Mouse (Mus musculus) olfactory bulb, adult 2 months (tissue): ENCODE measurements around the gene Kmt5c. TPM values are rescaled to one million over a fixed set of nuclear protein-coding genes. Genes with fewer than 3 reads are reported as not detected.

Source experiments
- H3K27ac ChIP-seq: fragments of 200-500 bp; 2 replicates; pipeline ENCODE4 v1.5.1; 2012; ENCODE audit warnings: low read depth, low read length; ENCODE audit not compliant: insufficient read depth
- H3K4me1 ChIP-seq: fragments of 200-500 bp; 2 replicates; pipeline ENCODE4 v1.6.1; 2012; ENCODE audit warnings: low read length; ENCODE audit not compliant: control insufficient read depth, insufficient read depth
- H3K4me3 ChIP-seq: fragments of 200-500 bp; 2 replicates; pipeline ENCODE4 v1.5.1; 2012; ENCODE audit warnings: mild to moderate bottlenecking, low read depth, low read length, moderate library complexity; ENCODE audit not compliant: insufficient read depth
- CTCF ChIP-seq: fragments of 200-500 bp; IDR thresholded peaks from 2 replicates; pipeline ENCODE4 v1.5.1; 2012; ENCODE audit warnings: low read depth, mild to moderate bottlenecking, low read length, moderate library complexity; ENCODE audit not compliant: insufficient read depth
- POLR2A ChIP-seq: fragments of 200-500 bp; IDR thresholded peaks from 2 replicates; pipeline ENCODE4 v1.6.1; 2012; ENCODE audit warnings: mild to moderate bottlenecking, low read depth, low read length, moderate library complexity; ENCODE audit not compliant: insufficient read depth
- WGBS: fragments of 180-500 bp; shearing (Covaris S2); methylation state at CpG from one replicate; pipeline ENCODE4 v1.1.7; 2018; 5-methylcytosine and 5-hydroxymethylcytosine counted together
- polyA plus RNA-seq: library from polyadenylated mRNA; stranded (reverse); fragments of >200 nt; gene quantifications from 2 replicates; pipeline ENCODE4 v1.2.4, GENCODE M21; 2012; ENCODE audit warnings: low replicate concordance; ENCODE audit not compliant: missing spikeins, insufficient read depth, insufficient read length

The Kmt5c gene
- polyA plus RNA-seq, result not detected in 2 replicates

GRCm38 (mm10) chr7:4739544-4740275 lies at the start of gene Kmt5c:
Gene Kmt5c (plus strand): TSS chr7:4740115.
- WGBS, result 0% methylated on average over 38 of the region's 44 CpGs
- H3K27ac ChIP-seq, result peak within 1 kb of the TSS; percentile 95
- peaks cover 26% of the 10 kb centered on the region for H3K4me1 ChIP-seq
- TF ChIP-seq CTCF (no peak), POLR2A (peak; percentile 81)
- peak within 1 kb of the TSS; percentile 82 for H3K4me3 ChIP-seq

GRCm38 (mm10) chr7:4690387-4690786 lies 49.5 kb upstream of the Kmt5c start, which contains the start of gene Brsk1:
Gene Brsk1 (plus strand): TSS chr7:4690604.
- no peak for TF ChIP-seq CTCF
- no peak for TF ChIP-seq POLR2A
- H3K4me1 ChIP-seq, result peaks cover 9% of the 10 kb centered on the region; the same call in 1 of the 2 replicates
- peak within 1 kb of the TSS; percentile 71 for H3K4me3 ChIP-seq
- H3K27ac ChIP-seq, result peak within 1 kb of the TSS; percentile 82; the same call in 1 of the 2 replicates
- 0% methylated on average over 7 of the region's 18 CpGs for WGBS

- H3K4me1 ChIP-seq, result peaks cover 9% of the 10 kb centered on the region; the same call in 1 of the 2 replicates
- 3% methylated on average over 35 of the region's 35 CpGs for WGBS
- H3K4me3 ChIP-seq, result peak overlapping the region; percentile 71
- no peak for TF ChIP-seq CTCF
- TF ChIP-seq POLR2A, result no peak
- no peak overlapping the region for H3K27ac ChIP-seq
Observed at GRCm38 (mm10) chr7:4690951-4691653, 48.8 kb upstream of the Kmt5c start.

- no peak overlapping the region for H3K27ac ChIP-seq
- WGBS, result 88% methylated on average over 6 of the region's 6 CpGs
- TF ChIP-seq CTCF (no peak), POLR2A (no peak)
Observed at GRCm38 (mm10) chr7:4693004-4693403, 46.9 kb upstream of the Kmt5c start.

GRCm38 (mm10) chr7:4702334-4702733 lies 37.6 kb upstream of the Kmt5c start:
- TF ChIP-seq CTCF (no peak), POLR2A (no peak)
- Histone ChIP-seq H3K4me1 (peaks cover 3% of the 10 kb centered on the region; the same call in 1 of the 2 replicates), H3K27ac (no peak overlapping the region), H3K4me3 (no peak overlapping the region)
- 58% methylated on average over 8 of the region's 8 CpGs for WGBS

More at GRCm38 (mm10) chr7:4693004-4693403, 46.9 kb upstream of the Kmt5c start:
- Histone ChIP-seq H3K4me1 (peaks cover 9% of the 10 kb centered on the region; the same call in 1 of the 2 replicates), H3K4me3 (no peak overlapping the region)

GRCm38 (mm10) chr7:4703195-4703594 lies 36.7 kb upstream of the Kmt5c start:
- TF ChIP-seq POLR2A (no peak), CTCF (no peak)
- H3K4me3 ChIP-seq, result no peak overlapping the region
- peaks cover 3% of the 10 kb centered on the region; the same call in 1 of the 2 replicates for H3K4me1 ChIP-seq
- no peak overlapping the region for H3K27ac ChIP-seq
- WGBS, result 96% methylated on average over 7 of the region's 7 CpGs

- no peak overlapping the region for H3K27ac ChIP-seq
- no peak overlapping the region for H3K4me3 ChIP-seq
- no peak for TF ChIP-seq POLR2A
- peak; percentile 47; the same call in 1 of the 2 replicates for TF ChIP-seq CTCF
- 55% methylated on average over 18 of the region's 18 CpGs for WGBS
- peaks cover 3% of the 10 kb centered on the region; the same call in 1 of the 2 replicates for H3K4me1 ChIP-seq
Observed at GRCm38 (mm10) chr7:4705098-4705497, 34.8 kb upstream of the Kmt5c start.

GRCm38 (mm10) chr7:4712594-4712993 lies 27.3 kb upstream of the Kmt5c start:
- no peak overlapping the region for H3K4me3 ChIP-seq
- no peaks in the 10 kb centered on the region for H3K4me1 ChIP-seq
- no peak overlapping the region for H3K27ac ChIP-seq
- WGBS, result 90% methylated on average over 3 of the region's 3 CpGs
- TF ChIP-seq CTCF (no peak), POLR2A (no peak)

- Histone ChIP-seq H3K4me1 (no peaks in the 10 kb centered on the region), H3K27ac (no peak overlapping the region), H3K4me3 (no peak overlapping the region)
- 75% methylated on average over 6 of the region's 6 CpGs for WGBS
- TF ChIP-seq POLR2A, result no peak
- TF ChIP-seq CTCF, result no peak
Observed at GRCm38 (mm10) chr7:4716955-4717354, 23.0 kb upstream of the Kmt5c start.
